Mouse (Mus musculus): ENCODE measurements around the gene Adrm1. TPM values are rescaled to one million over a fixed set of nuclear protein-coding genes. Genes with fewer than 3 reads are reported as not detected.

Gene Adrm1
- total RNA-seq, 2 experiments from 2014 or later, result 104 to 108 TPM

GRCm38 (mm10) chr2:180216921-180217320 is 45.6 kb downstream of the Adrm1 start:
- DNase-seq (ENCODE audit: extremely low spot score in 1 of 2, low spot score in 1 of 2), result no peak

- no peak for DNase-seq (ENCODE audit: extremely low spot score in 1 of 2, low spot score in 1 of 2)
Measured at GRCm38 (mm10) chr2:180217587-180217986, 46.3 kb downstream of the Adrm1 start.

- no peak for DNase-seq (ENCODE audit: extremely low spot score in 1 of 2, low spot score in 1 of 2)
Measured at GRCm38 (mm10) chr2:180218241-180218640, 47.0 kb downstream of the Adrm1 start.

GRCm38 (mm10) chr2:180218677-180219076 is 47.4 kb downstream of the Adrm1 start:
- DNase-seq (ENCODE audit: extremely low spot score in 1 of 2, low spot score in 1 of 2), result no peak

GRCm38 (mm10) chr2:180219145-180219943 is 48.1 kb downstream of the Adrm1 start:
- DNase-seq (ENCODE audit: extremely low spot score in 1 of 2, low spot score in 1 of 2), result no peak

- no peak for DNase-seq (ENCODE audit: extremely low spot score in 1 of 2, low spot score in 1 of 2)
Measured at GRCm38 (mm10) chr2:180220165-180220564, 48.9 kb downstream of the Adrm1 start.

- DNase-seq (ENCODE audit: extremely low spot score in 1 of 2, low spot score in 1 of 2), result no peak
Measured at GRCm38 (mm10) chr2:180221051-180221450, 49.8 kb downstream of the Adrm1 start.

GRCm38 (mm10) chr2:180222250-180222649 is 51.0 kb downstream of the Adrm1 start:
- no peak for DNase-seq (ENCODE audit: extremely low spot score in 1 of 2, low spot score in 1 of 2)

- no peak for DNase-seq (ENCODE audit: extremely low spot score in 1 of 2, low spot score in 1 of 2)
Measured at GRCm38 (mm10) chr2:180224647-180225043, 53.4 kb downstream of the Adrm1 start.

- no peak for DNase-seq (ENCODE audit: extremely low spot score in 1 of 2, low spot score in 1 of 2)
Measured at GRCm38 (mm10) chr2:180225044-180225761, 53.9 kb downstream of the Adrm1 start.

Small RNA genes lying within 50 kb of the gene (microRNA-seq; reads per million reads assigned to microRNA genes)
- gene Mir7005, result 0 to 0.74 reads per million in 2 experiments

Other genes with a start within 250 kb of the Adrm1 start
- 10 to 100 TPM; 19.4 to 21.0 TPM for gene Taf4, start 194.8 kb upstream of the Adrm1 start, total RNA-seq (2021)
- 100 to 1,000 TPM; 101 to 108 TPM for gene Lsm14b, start 146.5 kb upstream of the Adrm1 start, total RNA-seq (2021)
- gene Psma7, start 129.1 kb upstream of the Adrm1 start, total RNA-seq (2021), result 100 to 1,000 TPM; 181 to 185 TPM
- 10 to 100 TPM; 37.7 to 43.3 TPM for gene Ss18l1, start 129.0 kb upstream of the Adrm1 start, total RNA-seq (2021)
- gene Mtg2, start 100.9 kb upstream of the Adrm1 start, total RNA-seq (2021), result 10 to 100 TPM; 17.6 to 17.9 TPM
- 10 to 100 TPM; 45.3 to 50.7 TPM for gene Hrh3, start 67.0 kb upstream of the Adrm1 start, total RNA-seq (2021)
- gene Osbpl2, start 52.2 kb upstream of the Adrm1 start, total RNA-seq (2021), result 10 to 100 TPM; 46.6 to 47.0 TPM
- 10 to 100 TPM in 1 of 2 experiments, 1 to 10 TPM in 1; 5.7 to 10.2 TPM for gene Lama5, start 54.4 kb downstream of the Adrm1 start, total RNA-seq (2021)
- 100 to 1,000 TPM; 617 to 738 TPM for gene Rps21, start 85.9 kb downstream of the Adrm1 start, total RNA-seq (2021)
- gene Cables2, start 102.0 kb downstream of the Adrm1 start, total RNA-seq (2021), result 10 to 100 TPM; 32.3 to 38.2 TPM
- not detected for gene Rbbp8nl, start 118.4 kb downstream of the Adrm1 start, total RNA-seq (2021)
- gene Gata5, start 163.2 kb downstream of the Adrm1 start, total RNA-seq (2021), result not detected

Data from layer of hippocampus, postnatal 25 days (tissue).